Mouse (Mus musculus) limb, embryonic 13.5 days (tissue): ENCODE data around the gene Oxld1. TPM values are rescaled to one million over a fixed set of nuclear protein-coding genes. Genes with fewer than 3 reads are reported as not detected.
"Not testable (repeated sequence)": the region's sequence is repeated elsewhere in the genome, so short reads cannot be mapped to it uniquely, and the experiment has no call there.

Experiments used
- ATAC-seq: fragments of 200-750 bp; cut with Nextera tagmentation; 2 replicates; pipeline ENCODE4 v1.8.0; 2017; ENCODE audit warnings: low read depth, moderate number of reproducible peaks, moderate TSS enrichment; ENCODE audit not compliant: low FRiP score
- H3K27ac ChIP-seq: fragments of 300-500 bp; sonication (generic); 2 replicates; pipeline ENCODE4 v1.5.1; 2015; ENCODE audit warnings: inconsistent platforms, mild to moderate bottlenecking, moderate library complexity
- H3K27me3 ChIP-seq: fragments of 300-500 bp; sonication (generic); 2 replicates; pipeline ENCODE4 v1.6.1; 2015; ENCODE audit warnings: mild to moderate bottlenecking, inconsistent platforms
- H3K36me3 ChIP-seq: fragments of 300-500 bp; sonication (generic); 2 replicates; pipeline ENCODE4 v1.6.1; 2015; ENCODE audit warnings: inconsistent platforms, mild to moderate bottlenecking, moderate library complexity
- H3K4me1 ChIP-seq: fragments of 300-500 bp; sonication (generic); 2 replicates; pipeline ENCODE4 v1.6.1; 2015; ENCODE audit warnings: inconsistent platforms
- H3K4me2 ChIP-seq: fragments of 300-500 bp; sonication (generic); replicated peaks from 2 replicates; pipeline ENCODE4 v1.6.1; 2015; ENCODE audit warnings: inconsistent platforms, mild to moderate bottlenecking, moderate library complexity
- H3K4me3 ChIP-seq: fragments of 300-500 bp; sonication (generic); 2 replicates; pipeline ENCODE4 v1.5.1; 2015; ENCODE audit warnings: moderate library complexity, mild to moderate bottlenecking, inconsistent platforms
- H3K9ac ChIP-seq: fragments of 300-500 bp; sonication (generic); 2 replicates; pipeline ENCODE4 v1.6.1; 2015; ENCODE audit warnings: mild to moderate bottlenecking, inconsistent platforms
- H3K9me3 ChIP-seq: fragments of 300-500 bp; sonication (generic); 2 replicates; pipeline ENCODE4 v1.6.1; 2016; ENCODE audit warnings: inconsistent platforms
- WGBS: fragments of 180-500 bp; shearing (Covaris S2); methylation state at CpG from one replicate; pipeline ENCODE4 v1.1.7; 2015; 5-methylcytosine and 5-hydroxymethylcytosine counted together
- polyA plus RNA-seq: library from polyadenylated mRNA; unstranded; fragments of >200 nt; fragmentation: Nextera tagmentation; extraction: Ambion mirVana; gene quantifications from 2 replicates; pipeline ENCODE4 v1.2.1, GENCODE M21; 2015

Gene Oxld1
- polyA plus RNA-seq, 1 experiment from 2014 or later, result 12.4 TPM

GRCm38 (mm10) chr11:120413621-120414020, 44.2 kb downstream of the Oxld1 start:
- H3K4me2 ChIP-seq, result not testable (repeated sequence)
- 95% methylated on average over 8 of the region's 10 CpGs for WGBS

More at GRCm38 (mm10) chr11:120413621-120414020, 44.2 kb downstream of the Oxld1 start:
- H3K9ac ChIP-seq, H3K27me3 ChIP-seq, ATAC-seq, H3K4me1 ChIP-seq, H3K27ac ChIP-seq, H3K4me3 ChIP-seq, H3K9me3 ChIP-seq: not testable (repeated sequence)
- peaks cover 89% of the 10 kb centered on the region for H3K36me3 ChIP-seq

Other genes with a start within 250 kb of the Oxld1 start
- gene Bahcc1, start 225.1 kb downstream of the Oxld1 start, polyA plus RNA-seq, result 12.7 and 13.8 TPM in 2 replicates
- 2,628 and 2,724 TPM in 2 replicates for gene Actg1, start 109.5 kb downstream of the Oxld1 start, polyA plus RNA-seq
- gene Fscn2, start 96.5 kb downstream of the Oxld1 start, polyA plus RNA-seq, result 0.52 and 0.61 TPM in 2 replicates
- 37.0 and 38.6 TPM in 2 replicates for gene Faap100, start 79.3 kb downstream of the Oxld1 start, polyA plus RNA-seq
- 34.3 and 37.6 TPM in 2 replicates for gene Nploc4, start 20.4 kb downstream of the Oxld1 start, polyA plus RNA-seq
- 0.14 TPM in 1 of 2 replicates, not detected in the other for gene Tspan10, start 15.4 kb downstream of the Oxld1 start, polyA plus RNA-seq
- 0.38 and 0.39 TPM in 2 replicates for gene Pde6g, start 4.6 kb downstream of the Oxld1 start, polyA plus RNA-seq
- 37.1 and 41.7 TPM in 2 replicates for gene Ccdc137, start within 50 bp of the Oxld1 start, polyA plus RNA-seq
- 65.8 and 67.9 TPM in 2 replicates for gene Arl16, start 9.5 kb upstream of the Oxld1 start, polyA plus RNA-seq
- gene Mrpl12, start 26.5 kb upstream of the Oxld1 start, polyA plus RNA-seq, result 120 and 124 TPM in 2 replicates
- gene Slc25a10, start 33.8 kb upstream of the Oxld1 start, polyA plus RNA-seq, result 46.8 and 49.0 TPM in 2 replicates
- gene Gcgr, start 72.6 kb upstream of the Oxld1 start, polyA plus RNA-seq, result 6.3 and 7.3 TPM in 2 replicates
- 245 TPM in 2 replicates for gene Mcrip1, start 91.7 kb upstream of the Oxld1 start, polyA plus RNA-seq
- gene Ppp1r27, start 93.1 kb upstream of the Oxld1 start, polyA plus RNA-seq, result 0.59 and 0.94 TPM in 2 replicates
- gene P4hb, start 115.2 kb upstream of the Oxld1 start, polyA plus RNA-seq, result 775 and 791 TPM in 2 replicates
- 530 and 555 TPM in 2 replicates for gene Arhgdia, start 123.6 kb upstream of the Oxld1 start, polyA plus RNA-seq
- gene Alyref, start 140.3 kb upstream of the Oxld1 start, polyA plus RNA-seq, result 480 and 508 TPM in 2 replicates
- gene Anapc11, start 140.4 kb upstream of the Oxld1 start, polyA plus RNA-seq, result 217 and 222 TPM in 2 replicates
- gene Npb, start 150.4 kb upstream of the Oxld1 start, polyA plus RNA-seq, result 2.3 and 2.8 TPM in 2 replicates
- 150 and 153 TPM in 2 replicates for gene Pcyt2, start 159.9 kb upstream of the Oxld1 start, polyA plus RNA-seq
- gene Sirt7, start 167.2 kb upstream of the Oxld1 start, polyA plus RNA-seq, result 25.6 and 28.8 TPM in 2 replicates
- gene Mafg, start 175.5 kb upstream of the Oxld1 start, polyA plus RNA-seq, result 27.0 and 28.9 TPM in 2 replicates
- 43.7 and 45.6 TPM in 2 replicates for gene Pycr1, start 185.7 kb upstream of the Oxld1 start, polyA plus RNA-seq
- gene Myadml2, start 190.1 kb upstream of the Oxld1 start, polyA plus RNA-seq, result 0.36 and 1.3 TPM in 2 replicates
- gene Notum, start 203.1 kb upstream of the Oxld1 start, polyA plus RNA-seq, result 4.3 and 6.5 TPM in 2 replicates
- gene Aspscr1, start 214.9 kb upstream of the Oxld1 start, polyA plus RNA-seq, result 128 and 129 TPM in 2 replicates